Mouse (Mus musculus): ENCODE measurements around the gene Wdsub1. TPM values are rescaled to one million over a fixed set of nuclear protein-coding genes. Genes with fewer than 3 reads are reported as not detected.
"Not testable (repeated sequence)": the region's sequence is repeated elsewhere in the genome, so short reads cannot be mapped to it uniquely, and the experiment has no call there.

The Wdsub1 gene
- total RNA-seq (2021) = 10 to 100 TPM; 21.3 to 21.5 TPM

GRCm38 (mm10) chr2:59881831-59882741 lies at the start of gene Wdsub1:
Gene Wdsub1 (minus strand): TSS chr2:59882591.
- intact Hi-C loops (cut with DNase I) = no loop called here
- DNase-seq (ENCODE audit: low spot score) = peak; percentile 91

GRCm38 (mm10) chr2:59913610-59914009 lies 31.2 kb upstream of the Wdsub1 start:
- intact Hi-C loops (cut with DNase I) = no loop called here

GRCm38 (mm10) chr2:59908048-59908447 lies 25.7 kb upstream of the Wdsub1 start:
- intact Hi-C loops (cut with DNase I) = no loop called here
- no peak for DNase-seq (ENCODE audit: low spot score)

More at GRCm38 (mm10) chr2:59913610-59914009, 31.2 kb upstream of the Wdsub1 start:
- DNase-seq (ENCODE audit: low spot score) = no peak

GRCm38 (mm10) chr2:59904007-59904406 lies 21.6 kb upstream of the Wdsub1 start:
- intact Hi-C loops (cut with DNase I) = no loop called here
- DNase-seq (ENCODE audit: low spot score) = no peak

GRCm38 (mm10) chr2:59898666-59899065 lies 16.3 kb upstream of the Wdsub1 start:
- intact Hi-C loops (cut with DNase I) = no loop called here
- DNase-seq (ENCODE audit: low spot score) = no peak

- intact Hi-C loops (cut with DNase I) = no loop called here
These were observed 15.7 kb upstream of the Wdsub1 start for GRCm38 (mm10) chr2:59898105-59898504.

GRCm38 (mm10) chr2:59896837-59897236 lies 14.4 kb upstream of the Wdsub1 start:
- intact Hi-C loops (cut with DNase I) = no loop called here
- no peak for DNase-seq (ENCODE audit: low spot score)

More at GRCm38 (mm10) chr2:59898105-59898504, 15.7 kb upstream of the Wdsub1 start:
- DNase-seq (ENCODE audit: low spot score) = no peak

- no peak for DNase-seq (ENCODE audit: low spot score)
- intact Hi-C loops (cut with DNase I) = no loop called here
These were observed 14.0 kb upstream of the Wdsub1 start for GRCm38 (mm10) chr2:59896400-59896799.

- intact Hi-C loops (cut with DNase I) = no loop called here
- no peak for DNase-seq (ENCODE audit: low spot score)
These were observed 7.3 kb upstream of the Wdsub1 start for GRCm38 (mm10) chr2:59889699-59890098.

GRCm38 (mm10) chr2:59882742-59883281 lies 421 bp upstream of the Wdsub1 start:
- intact Hi-C loops (cut with DNase I) = no loop called here
- no peak for DNase-seq (ENCODE audit: low spot score)

GRCm38 (mm10) chr2:59881404-59881803 lies 987 bp downstream of the Wdsub1 start:
- intact Hi-C loops (cut with DNase I) = no loop called here
- DNase-seq (ENCODE audit: low spot score) = no peak

- DNase-seq (ENCODE audit: low spot score) = no peak
- intact Hi-C loops (cut with DNase I) = no loop called here
These were observed 4.2 kb downstream of the Wdsub1 start for GRCm38 (mm10) chr2:59878221-59878620.

GRCm38 (mm10) chr2:59877335-59877734 lies 5.1 kb downstream of the Wdsub1 start:
- no peak for DNase-seq (ENCODE audit: low spot score)
- intact Hi-C loops (cut with DNase I) = no loop called here

GRCm38 (mm10) chr2:59876482-59876881 lies 5.9 kb downstream of the Wdsub1 start:
- intact Hi-C loops (cut with DNase I) = no loop called here
- no peak for DNase-seq (ENCODE audit: low spot score)

- DNase-seq (ENCODE audit: low spot score) = no peak
- intact Hi-C loops (cut with DNase I) = no loop called here
These were observed 11.9 kb downstream of the Wdsub1 start for GRCm38 (mm10) chr2:59870526-59870925.

GRCm38 (mm10) chr2:59862618-59863017 lies 19.8 kb downstream of the Wdsub1 start:
- DNase-seq (ENCODE audit: low spot score) = no peak
- intact Hi-C loops (cut with DNase I) = no loop called here

- intact Hi-C loops (cut with DNase I) = no loop called here
- DNase-seq (ENCODE audit: low spot score) = no peak
These were observed 28.0 kb downstream of the Wdsub1 start for GRCm38 (mm10) chr2:59854363-59854762.

GRCm38 (mm10) chr2:59853543-59853942 lies 28.8 kb downstream of the Wdsub1 start:
- intact Hi-C loops (cut with DNase I) = no loop called here
- DNase-seq (ENCODE audit: low spot score) = no peak

- intact Hi-C loops (cut with DNase I) = no loop called here
- no peak for DNase-seq (ENCODE audit: low spot score)
These were observed 29.5 kb downstream of the Wdsub1 start for GRCm38 (mm10) chr2:59852916-59853315.

- DNase-seq (ENCODE audit: low spot score); intact Hi-C loops (cut with DNase I): not testable (repeated sequence)
These were observed 30.5 kb downstream of the Wdsub1 start for GRCm38 (mm10) chr2:59851885-59852284.

GRCm38 (mm10) chr2:59843848-59844247 lies 38.5 kb downstream of the Wdsub1 start:
- intact Hi-C loops (cut with DNase I) = no loop called here

More at GRCm38 (mm10) chr2:59843848-59844247, 38.5 kb downstream of the Wdsub1 start:
- no peak for DNase-seq (ENCODE audit: low spot score)
